Mouse (Mus musculus): ENCODE data around the gene Babam2. TPM values are rescaled to one million over a fixed set of nuclear protein-coding genes. Genes with fewer than 3 reads are reported as not detected.

Babam2 gene
- polyA plus RNA-seq, 1 experiment from 2014 or later: 42.9 TPM

- Histone ChIP-seq H3K36me3 (ENCODE audit: control insufficient read depth, insufficient read depth, low read length) (no peaks in the 10 kb centered on the region), H3K4me2 (no peak overlapping the region), H3K9ac (ENCODE audit: low read depth, low read length) (no peak overlapping the region), H3K4me1 (ENCODE audit: control insufficient read depth, insufficient read depth, low read length) (peaks cover 13% of the 10 kb centered on the region), H3K4me3 (ENCODE audit: low read depth, low read length) (no peak overlapping the region), H3K27me3 (ENCODE audit: control insufficient read depth, insufficient read depth, low read length) (no peaks in the 10 kb centered on the region), H3K9me3 (replicated peaks; ENCODE audit: control insufficient read depth, low read length) (no peaks in the 10 kb centered on the region), H3K27ac (ENCODE audit: low read depth, low read length) (no peak overlapping the region)
- ATAC-seq (replicated peaks; ENCODE audit: insufficient number of reproducible peaks, low FRiP score, low TSS enrichment): no peak
- 64% methylated on average over 10 of the region's 10 CpGs for WGBS (ENCODE audit: insufficient replicate concordance)
Measured at GRCm38 (mm10) chr5:32069566-32070169, 372.2 kb downstream of the Babam2 start.

GRCm38 (mm10) chr5:32070781-32071180, 373.3 kb downstream of the Babam2 start:
- Histone ChIP-seq H3K9ac (ENCODE audit: low read depth, low read length) (no peak overlapping the region), H3K4me2 (no peak overlapping the region), H3K27ac (ENCODE audit: low read depth, low read length) (no peak overlapping the region), H3K9me3 (replicated peaks; ENCODE audit: control insufficient read depth, low read length) (no peaks in the 10 kb centered on the region), H3K4me1 (ENCODE audit: control insufficient read depth, insufficient read depth, low read length) (peaks cover 11% of the 10 kb centered on the region), H3K27me3 (ENCODE audit: control insufficient read depth, insufficient read depth, low read length) (no peaks in the 10 kb centered on the region), H3K36me3 (ENCODE audit: control insufficient read depth, insufficient read depth, low read length) (no peaks in the 10 kb centered on the region), H3K4me3 (ENCODE audit: low read depth, low read length) (no peak overlapping the region)
- WGBS (ENCODE audit: insufficient replicate concordance): 84% methylated on average over 3 of the region's 3 CpGs
- ATAC-seq (replicated peaks; ENCODE audit: insufficient number of reproducible peaks, low FRiP score, low TSS enrichment): no peak

GRCm38 (mm10) chr5:32071314-32071713, 373.8 kb downstream of the Babam2 start:
- no peak for ATAC-seq (replicated peaks; ENCODE audit: insufficient number of reproducible peaks, low FRiP score, low TSS enrichment)
- no peaks in the 10 kb centered on the region for H3K9me3 ChIP-seq (replicated peaks; ENCODE audit: control insufficient read depth, low read length)
- no peaks in the 10 kb centered on the region for H3K27me3 ChIP-seq (ENCODE audit: control insufficient read depth, insufficient read depth, low read length)
- H3K4me1 ChIP-seq (ENCODE audit: control insufficient read depth, insufficient read depth, low read length): peaks cover 6% of the 10 kb centered on the region
- H3K4me2 ChIP-seq: no peak overlapping the region
- no peak overlapping the region for H3K27ac ChIP-seq (ENCODE audit: low read depth, low read length)
- 68% methylated on average over 4 of the region's 4 CpGs for whole genome bisulfite sequencing (ENCODE audit: insufficient replicate concordance)
- no peak overlapping the region for H3K4me3 ChIP-seq (ENCODE audit: low read depth, low read length)
- H3K36me3 ChIP-seq (ENCODE audit: control insufficient read depth, insufficient read depth, low read length): no peaks in the 10 kb centered on the region
- no peak overlapping the region for H3K9ac ChIP-seq (ENCODE audit: low read depth, low read length)

GRCm38 (mm10) chr5:32071824-32072223, 374.3 kb downstream of the Babam2 start:
- no peak overlapping the region for H3K9ac ChIP-seq (ENCODE audit: low read depth, low read length)
- no peak for ATAC-seq (replicated peaks; ENCODE audit: insufficient number of reproducible peaks, low FRiP score, low TSS enrichment)
- H3K4me3 ChIP-seq (ENCODE audit: low read depth, low read length): no peak overlapping the region
- peaks cover under 1% of the 10 kb centered on the region; the same call in 1 of the 2 replicates for H3K4me1 ChIP-seq (ENCODE audit: control insufficient read depth, insufficient read depth, low read length)
- H3K9me3 ChIP-seq (replicated peaks; ENCODE audit: control insufficient read depth, low read length): no peaks in the 10 kb centered on the region
- no peak overlapping the region for H3K4me2 ChIP-seq
- WGBS (ENCODE audit: insufficient replicate concordance): 89% methylated on average over 5 of the region's 5 CpGs
- no peaks in the 10 kb centered on the region for H3K27me3 ChIP-seq (ENCODE audit: control insufficient read depth, insufficient read depth, low read length)
- no peak overlapping the region for H3K27ac ChIP-seq (ENCODE audit: low read depth, low read length)
- H3K36me3 ChIP-seq (ENCODE audit: control insufficient read depth, insufficient read depth, low read length): no peaks in the 10 kb centered on the region

- Histone ChIP-seq H3K27me3 (ENCODE audit: control insufficient read depth, insufficient read depth, low read length) (no peaks in the 10 kb centered on the region), H3K36me3 (ENCODE audit: control insufficient read depth, insufficient read depth, low read length) (no peaks in the 10 kb centered on the region), H3K27ac (ENCODE audit: low read depth, low read length) (no peak overlapping the region), H3K9me3 (replicated peaks; ENCODE audit: control insufficient read depth, low read length) (no peaks in the 10 kb centered on the region), H3K4me1 (ENCODE audit: control insufficient read depth, insufficient read depth, low read length) (no peaks in the 10 kb centered on the region), H3K9ac (ENCODE audit: low read depth, low read length) (no peak overlapping the region), H3K4me2 (no peak overlapping the region), H3K4me3 (ENCODE audit: low read depth, low read length) (no peak overlapping the region)
- 95% methylated on average over 3 of the region's 3 CpGs for WGBS (ENCODE audit: insufficient replicate concordance)
- no peak for ATAC-seq (replicated peaks; ENCODE audit: insufficient number of reproducible peaks, low FRiP score, low TSS enrichment)
Measured at GRCm38 (mm10) chr5:32072877-32073276, 375.4 kb downstream of the Babam2 start.

GRCm38 (mm10) chr5:32074053-32074452, 376.6 kb downstream of the Babam2 start:
- no peaks in the 10 kb centered on the region for H3K9me3 ChIP-seq (replicated peaks; ENCODE audit: control insufficient read depth, low read length)
- H3K27ac ChIP-seq (ENCODE audit: low read depth, low read length): no peak overlapping the region
- H3K27me3 ChIP-seq (ENCODE audit: control insufficient read depth, insufficient read depth, low read length): no peaks in the 10 kb centered on the region
- no peaks in the 10 kb centered on the region for H3K36me3 ChIP-seq (ENCODE audit: control insufficient read depth, insufficient read depth, low read length)
- no peak overlapping the region for H3K4me2 ChIP-seq
- no peak overlapping the region for H3K9ac ChIP-seq (ENCODE audit: low read depth, low read length)
- no peak for ATAC-seq (replicated peaks; ENCODE audit: insufficient number of reproducible peaks, low FRiP score, low TSS enrichment)
- H3K4me3 ChIP-seq (ENCODE audit: low read depth, low read length): no peak overlapping the region
- H3K4me1 ChIP-seq (ENCODE audit: control insufficient read depth, insufficient read depth, low read length): no peaks in the 10 kb centered on the region
- 74% methylated on average over 3 of the region's 3 CpGs for WGBS (ENCODE audit: insufficient replicate concordance)

GRCm38 (mm10) chr5:32077139-32077538, 379.7 kb downstream of the Babam2 start:
- Histone ChIP-seq H3K4me2 (no peak overlapping the region), H3K4me1 (ENCODE audit: control insufficient read depth, insufficient read depth, low read length) (peaks cover 14% of the 10 kb centered on the region), H3K9me3 (replicated peaks; ENCODE audit: control insufficient read depth, low read length) (no peaks in the 10 kb centered on the region), H3K27ac (ENCODE audit: low read depth, low read length) (no peak overlapping the region), H3K36me3 (ENCODE audit: control insufficient read depth, insufficient read depth, low read length) (no peaks in the 10 kb centered on the region), H3K9ac (ENCODE audit: low read depth, low read length) (no peak overlapping the region), H3K4me3 (ENCODE audit: low read depth, low read length) (no peak overlapping the region), H3K27me3 (ENCODE audit: control insufficient read depth, insufficient read depth, low read length) (no peaks in the 10 kb centered on the region)
- 88% methylated on average over 3 of the region's 3 CpGs for WGBS (ENCODE audit: insufficient replicate concordance)
- ATAC-seq (replicated peaks; ENCODE audit: insufficient number of reproducible peaks, low FRiP score, low TSS enrichment): no peak

- peaks cover 14% of the 10 kb centered on the region for H3K4me1 ChIP-seq (ENCODE audit: control insufficient read depth, insufficient read depth, low read length)
- no peak overlapping the region for H3K9ac ChIP-seq (ENCODE audit: low read depth, low read length)
- no peaks in the 10 kb centered on the region for H3K27me3 ChIP-seq (ENCODE audit: control insufficient read depth, insufficient read depth, low read length)
- H3K4me2 ChIP-seq: no peak overlapping the region
- no peak overlapping the region for H3K4me3 ChIP-seq (ENCODE audit: low read depth, low read length)
- no peaks in the 10 kb centered on the region for H3K36me3 ChIP-seq (ENCODE audit: control insufficient read depth, insufficient read depth, low read length)
- 77% methylated on average over 4 of the region's 4 CpGs for WGBS (ENCODE audit: insufficient replicate concordance)
- H3K27ac ChIP-seq (ENCODE audit: low read depth, low read length): no peak overlapping the region
- ATAC-seq (replicated peaks; ENCODE audit: insufficient number of reproducible peaks, low FRiP score, low TSS enrichment): no peak
- H3K9me3 ChIP-seq (replicated peaks; ENCODE audit: control insufficient read depth, low read length): no peaks in the 10 kb centered on the region
Measured at GRCm38 (mm10) chr5:32078986-32079385, 381.5 kb downstream of the Babam2 start.

GRCm38 (mm10) chr5:32080490-32081219, 383.2 kb downstream of the Babam2 start:
- no peak overlapping the region for H3K9ac ChIP-seq (ENCODE audit: low read depth, low read length)
- no peaks in the 10 kb centered on the region for H3K9me3 ChIP-seq (replicated peaks; ENCODE audit: control insufficient read depth, low read length)
- H3K27ac ChIP-seq (ENCODE audit: low read depth, low read length): no peak overlapping the region; the same call in 1 of the 2 replicates
- ATAC-seq (replicated peaks; ENCODE audit: insufficient number of reproducible peaks, low FRiP score, low TSS enrichment): no peak
- no peaks in the 10 kb centered on the region for H3K36me3 ChIP-seq (ENCODE audit: control insufficient read depth, insufficient read depth, low read length)
- H3K4me3 ChIP-seq (ENCODE audit: low read depth, low read length): no peak overlapping the region
- no peaks in the 10 kb centered on the region for H3K27me3 ChIP-seq (ENCODE audit: control insufficient read depth, insufficient read depth, low read length)
- H3K4me2 ChIP-seq: no peak overlapping the region
- 29% methylated on average over 7 of the region's 7 CpGs for WGBS (ENCODE audit: insufficient replicate concordance)
- H3K4me1 ChIP-seq (ENCODE audit: control insufficient read depth, insufficient read depth, low read length): peaks cover 14% of the 10 kb centered on the region
